Mouse (Mus musculus) mouse trophoblast stem cell (cell line): ENCODE data around the gene Aff4.

Experiments used
- in situ Hi-C, 2 experiments: fragments of 300-500 bp; cut with MseI, MboI; formaldehyde crosslinking; loops; 2 replicates in 1 of 2; 3 replicates in 1 of 2; pipeline ENCODE4 v1.15.1; 2025

Gene Aff4

DNA sequence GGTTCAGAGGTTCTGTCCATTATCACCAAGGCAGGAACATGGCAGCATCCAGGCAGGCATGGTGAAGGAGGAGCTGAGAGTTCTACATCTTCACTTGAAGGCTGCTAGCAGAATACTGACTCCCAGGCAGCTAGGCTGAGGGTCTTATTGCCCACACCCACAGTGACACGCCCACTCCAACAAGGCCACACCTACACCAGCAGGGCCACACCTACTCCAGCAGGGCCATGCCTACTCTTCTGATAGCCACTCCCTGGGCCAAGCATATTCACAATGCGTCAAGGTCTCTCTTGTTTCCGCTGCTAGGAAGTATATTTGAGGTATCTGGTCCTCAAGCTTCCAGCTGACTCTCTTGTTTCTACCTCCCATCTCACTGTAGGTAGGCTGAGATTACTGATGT lies 108.4 kb downstream of the Aff4 start:
- in situ Hi-C loops = no loop called here

DNA sequence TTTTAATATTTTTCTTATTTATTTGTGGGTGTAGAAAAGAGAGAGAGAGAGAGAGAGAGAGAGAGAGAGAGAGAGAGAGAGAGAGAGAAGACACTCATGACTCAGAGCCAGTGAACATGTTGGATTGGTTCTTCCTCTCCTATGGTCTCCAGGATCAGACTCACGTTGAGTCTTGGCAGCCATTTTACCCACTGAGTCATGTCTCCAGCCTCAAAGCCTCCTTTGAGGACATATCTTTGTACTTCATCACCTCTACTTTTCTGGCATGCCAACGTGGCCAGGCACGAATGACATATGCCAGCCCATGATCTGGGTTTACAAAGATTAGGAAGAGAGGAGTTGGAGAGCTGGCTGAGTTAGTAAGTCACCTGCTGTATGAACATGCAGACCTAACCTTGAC lies 109.6 kb downstream of the Aff4 start:
- in situ Hi-C loops = no loop called here

DNA sequence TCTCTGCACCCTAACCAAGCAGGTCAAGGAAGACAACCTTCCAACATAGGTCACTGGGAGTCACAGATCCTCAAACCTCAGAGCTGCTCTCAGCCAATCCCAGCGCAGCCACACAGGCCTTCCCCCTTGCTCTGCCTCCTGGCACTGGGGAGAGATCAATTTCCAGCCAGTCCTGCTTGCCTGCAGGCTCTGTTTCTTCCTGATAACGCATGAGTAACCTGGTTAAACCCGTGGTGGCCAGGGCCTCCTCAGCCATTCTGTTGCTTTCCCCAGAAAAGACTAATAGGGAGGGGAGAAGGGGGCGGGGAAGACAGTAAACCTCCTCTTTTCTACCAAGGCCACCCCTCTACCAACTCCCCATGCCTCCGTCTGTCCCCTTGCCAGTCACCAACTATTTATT lies 111.1 kb downstream of the Aff4 start:
- in situ Hi-C loops = no loop called here

GRCm38 (mm10) chr11:53463551-53464424 lies 113.2 kb downstream of the Aff4 start:
- in situ Hi-C loops = no loop called here

GRCm38 (mm10) chr11:53466231-53466971 lies 115.8 kb downstream of the Aff4 start:
- in situ Hi-C loops = no loop called here

DNA sequence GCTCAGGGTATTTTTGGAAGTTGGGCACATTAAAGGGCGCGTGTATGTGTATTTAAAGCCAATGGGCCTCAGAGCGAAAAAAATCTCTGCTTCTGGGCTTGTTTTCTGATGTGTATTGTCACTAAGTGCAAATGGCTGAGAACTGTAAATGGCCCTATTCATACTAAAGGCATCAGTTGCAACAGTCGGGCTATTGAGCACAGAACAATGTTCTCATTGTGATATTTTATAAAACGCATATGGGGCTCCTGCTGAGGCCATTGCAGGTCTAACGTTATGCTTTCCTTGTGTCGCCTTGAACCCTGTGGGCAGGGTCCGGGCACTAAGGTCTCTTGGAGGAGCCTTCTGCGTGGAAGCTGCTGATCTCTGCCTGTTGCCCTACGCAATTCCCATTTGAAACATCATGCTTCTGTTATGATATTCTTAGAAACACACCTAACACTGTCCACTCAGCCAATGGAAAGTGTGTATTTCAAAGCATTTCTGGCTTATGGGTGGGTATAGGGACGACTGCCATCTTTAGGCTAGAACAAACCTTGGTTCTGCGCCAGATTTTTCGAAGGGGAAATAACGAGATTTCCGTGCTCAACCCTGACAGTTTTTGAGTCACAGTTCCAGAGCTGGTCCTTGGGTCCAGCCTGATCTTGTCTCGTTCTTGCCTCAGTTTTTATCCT lies 118.8 kb downstream of the Aff4 start:
- in situ Hi-C loops = no loop called here

DNA sequence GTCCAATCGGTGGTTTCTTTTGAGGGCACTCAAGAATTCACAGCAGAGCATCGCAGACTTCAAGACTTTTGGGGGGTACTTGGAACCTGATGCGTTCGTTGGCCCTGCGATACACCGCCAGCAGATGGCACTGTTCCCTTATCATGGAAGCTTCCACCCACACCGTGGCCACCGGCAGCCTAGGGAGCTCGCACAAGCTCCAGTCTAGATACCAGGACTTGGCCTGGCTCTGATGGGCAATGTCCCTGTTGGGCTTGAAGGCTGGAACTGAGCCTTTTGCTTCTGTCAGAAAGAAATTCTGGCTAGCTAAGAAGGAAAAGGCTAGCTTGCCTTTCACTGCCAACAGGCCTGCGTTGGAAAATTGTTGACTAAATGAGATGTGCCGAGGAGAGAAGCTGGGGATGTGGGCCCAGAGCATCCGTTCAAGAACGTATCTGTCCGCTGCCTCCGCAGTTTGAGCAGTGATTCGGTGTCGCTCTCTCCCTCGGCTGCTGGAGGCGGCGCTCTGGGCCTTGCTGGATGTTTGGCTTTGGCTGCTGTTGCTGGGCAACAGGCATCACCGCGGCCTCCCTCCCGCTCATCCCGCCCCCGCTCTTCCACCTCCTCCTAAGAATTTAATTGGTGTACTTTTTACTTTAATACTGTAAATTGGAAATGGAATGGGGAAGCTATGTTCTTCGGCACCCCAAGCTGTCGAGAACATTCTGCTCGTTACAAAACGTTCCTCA lies 119.5 kb downstream of the Aff4 start, which contains the start of gene Gm9837:
Gene Gm9837 (minus strand): TSS at position 512 of the 728 bp plus-strand sequence.
- in situ Hi-C loops = no loop called here
